Mouse (Mus musculus) lung, adult 2 months (tissue): ENCODE results near the gene Cyb5r2.

Experiments used
- CTCF ChIP-seq: fragments of 200-500 bp; IDR thresholded peaks from 2 replicates; pipeline ENCODE4 v1.5.1; 2011; ENCODE audit warnings: mild to moderate bottlenecking, low read length, control low read depth; ENCODE audit not compliant: insufficient read depth
- POLR2A ChIP-seq: fragments of 200-500 bp; IDR thresholded peaks from 2 replicates; pipeline ENCODE4 v1.6.1; 2011; ENCODE audit warnings: low read depth, mild to moderate bottlenecking, control low read depth, low read length, borderline replicate concordance; ENCODE audit errors: extremely low read depth

DNA sequence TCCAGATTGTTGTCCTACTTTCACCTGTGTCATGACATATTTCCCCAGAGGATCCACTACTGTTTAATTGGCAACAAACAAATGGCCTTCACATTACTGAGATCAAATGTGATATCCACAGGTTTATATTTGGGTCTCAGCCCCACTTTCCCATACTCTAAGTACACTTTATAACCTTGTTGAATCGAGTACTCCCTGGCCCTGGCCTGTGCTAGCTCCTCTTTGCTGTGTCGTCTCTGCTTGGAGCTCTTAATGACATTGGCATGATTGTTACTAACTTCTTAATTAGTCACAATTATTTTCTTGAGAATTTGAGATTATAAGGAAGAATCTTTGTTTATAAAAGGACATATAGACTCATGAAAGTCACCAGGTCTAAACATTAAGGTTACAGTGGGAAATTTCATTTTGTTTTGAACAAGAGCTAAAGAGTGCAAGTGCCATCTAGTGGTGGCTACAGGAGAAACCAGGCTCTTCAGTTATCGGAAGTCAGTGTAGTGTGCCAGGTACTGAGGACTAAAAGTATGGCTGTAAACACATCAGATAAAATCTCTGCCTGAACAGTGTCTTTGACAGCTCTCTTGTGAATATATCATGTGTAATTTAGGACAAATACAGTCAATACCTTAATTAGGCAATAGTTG is 30.3 kb upstream of the Cyb5r2 start:
- TF ChIP-seq CTCF, result 0 out of 2 replicates have a peak, but pooled peaks have one; percentile 9
- TF ChIP-seq POLR2A, result no peak
